Mouse (Mus musculus): ENCODE measurements around the gene St3gal5.

Gene St3gal5

DNA sequence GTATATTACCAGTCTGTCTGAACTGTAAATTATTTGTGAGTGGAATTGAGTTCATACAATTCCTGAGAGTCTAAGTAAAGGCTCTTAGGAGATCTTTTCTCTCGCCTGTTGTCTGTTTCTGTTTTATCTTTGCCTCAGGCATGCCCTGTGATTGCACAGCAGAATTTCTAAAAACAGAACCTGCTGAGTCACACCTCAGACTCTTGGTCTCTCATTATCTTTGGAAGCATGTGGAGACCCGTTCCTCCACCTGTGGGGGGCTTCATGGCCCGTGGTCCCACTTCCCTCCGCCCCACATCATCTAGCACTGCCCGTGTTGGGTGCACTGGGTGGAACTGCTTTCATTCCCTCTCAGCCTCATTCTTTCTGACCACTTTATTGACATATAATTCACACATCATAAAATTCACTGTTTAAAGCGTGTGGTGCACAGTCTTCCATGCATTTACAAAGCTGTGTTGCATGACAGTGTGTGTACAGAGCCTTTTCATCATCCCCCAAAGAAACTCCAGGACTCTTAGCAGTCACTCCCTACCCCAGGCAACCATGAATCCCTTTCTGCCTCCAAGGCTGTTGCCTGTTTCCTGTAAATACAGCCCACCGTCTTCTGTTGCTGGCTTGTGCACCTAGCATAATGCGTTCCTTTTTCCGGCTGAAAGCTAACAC, 37.6 kb downstream of the St3gal5 start:
- DNase-seq = no peak

GRCm38 (mm10) chr6:72136016-72136415, 38.6 kb downstream of the St3gal5 start:
- DNase-seq = no peak

GRCm38 (mm10) chr6:72136543-72136942, 39.2 kb downstream of the St3gal5 start:
- no peak for DNase-seq

DNA sequence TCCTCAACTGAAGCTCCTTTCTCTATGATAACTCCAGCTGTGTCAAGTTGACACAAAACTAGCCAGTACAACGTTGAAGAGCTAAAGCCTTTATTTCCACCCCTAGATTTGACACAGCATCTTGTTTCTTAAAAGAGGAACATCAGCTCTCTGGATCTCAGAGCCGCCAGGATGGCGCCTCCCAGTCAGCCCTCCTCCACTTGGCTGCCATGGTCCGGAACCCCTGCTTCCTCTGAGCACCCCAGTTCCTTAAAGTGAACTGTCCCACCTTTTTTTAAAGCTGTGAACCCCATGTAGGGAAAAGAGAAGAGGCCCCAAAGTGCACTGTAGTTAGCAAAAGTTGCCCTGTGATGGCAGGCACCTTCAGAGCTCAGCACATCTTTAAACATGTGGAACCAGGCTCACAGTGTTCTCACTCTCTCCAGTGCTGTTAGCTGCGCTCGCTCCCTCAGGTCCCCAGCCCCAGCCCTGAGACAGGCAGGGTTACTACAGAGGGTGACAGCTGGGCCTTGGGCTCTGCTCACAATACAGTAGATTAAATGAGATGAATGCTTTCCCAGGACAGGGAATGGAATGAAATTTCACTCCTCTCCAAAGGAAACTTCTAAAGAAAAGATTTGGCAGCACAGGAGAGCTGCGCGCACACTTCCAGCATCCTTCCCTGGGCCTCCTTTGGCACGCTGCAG, 42.3 kb downstream of the St3gal5 start:
- no peak for DNase-seq

DNA sequence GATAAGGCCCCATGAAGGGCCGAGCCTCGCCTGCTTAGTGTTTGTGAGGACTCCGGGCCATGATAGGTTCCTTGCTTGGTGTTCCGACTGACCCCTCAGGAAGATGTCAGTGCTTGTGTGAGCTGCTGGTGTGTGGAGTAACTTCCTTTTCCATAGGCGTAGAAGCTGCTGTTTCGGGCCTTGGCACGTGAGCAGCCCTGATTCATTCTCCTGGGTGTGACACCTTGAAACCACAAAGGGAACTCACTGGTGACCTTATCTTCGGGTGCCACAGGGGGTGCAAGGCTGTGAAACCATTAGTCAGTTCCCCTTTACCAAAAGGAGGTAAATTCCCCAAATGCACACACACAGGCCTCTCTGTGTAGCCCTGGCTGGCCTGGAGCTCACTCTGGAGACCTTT, 43.0 kb downstream of the St3gal5 start:
- no peak for DNase-seq

DNA sequence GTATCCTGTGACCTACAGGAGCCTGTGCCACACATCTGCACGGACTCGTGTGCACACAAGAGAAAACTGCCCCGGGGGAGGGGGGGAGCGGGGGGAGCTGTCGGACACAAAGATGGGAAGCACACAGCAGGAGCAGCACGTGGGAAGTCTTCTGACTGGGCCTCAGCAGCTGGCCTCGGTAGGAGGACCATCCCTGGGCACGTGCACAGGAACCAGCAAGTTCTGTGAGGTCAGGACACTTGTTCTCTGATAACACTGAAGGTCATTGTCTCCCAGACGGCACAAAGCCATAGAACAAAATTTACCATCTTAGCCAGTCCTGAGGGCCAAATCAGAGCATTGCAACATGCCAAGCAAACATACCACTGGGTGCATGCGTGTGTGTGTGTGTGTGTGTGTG, 43.8 kb downstream of the St3gal5 start:
- DNase-seq = no peak

- no peak for DNase-seq
Observed at GRCm38 (mm10) chr6:72142561-72142960, 45.2 kb downstream of the St3gal5 start.

GRCm38 (mm10) chr6:72144353-72144752, 47.0 kb downstream of the St3gal5 start:
- DNase-seq = no peak

GRCm38 (mm10) chr6:72146803-72147202, 49.4 kb downstream of the St3gal5 start:
- DNase-seq = no peak

GRCm38 (mm10) chr6:72148721-72149120, 51.3 kb downstream of the St3gal5 start:
- DNase-seq = no peak

- no peak for DNase-seq
Observed at GRCm38 (mm10) chr6:72149797-72150196, 52.4 kb downstream of the St3gal5 start.

GRCm38 (mm10) chr6:72152707-72153106, 55.3 kb downstream of the St3gal5 start:
- DNase-seq = no peak

DNA sequence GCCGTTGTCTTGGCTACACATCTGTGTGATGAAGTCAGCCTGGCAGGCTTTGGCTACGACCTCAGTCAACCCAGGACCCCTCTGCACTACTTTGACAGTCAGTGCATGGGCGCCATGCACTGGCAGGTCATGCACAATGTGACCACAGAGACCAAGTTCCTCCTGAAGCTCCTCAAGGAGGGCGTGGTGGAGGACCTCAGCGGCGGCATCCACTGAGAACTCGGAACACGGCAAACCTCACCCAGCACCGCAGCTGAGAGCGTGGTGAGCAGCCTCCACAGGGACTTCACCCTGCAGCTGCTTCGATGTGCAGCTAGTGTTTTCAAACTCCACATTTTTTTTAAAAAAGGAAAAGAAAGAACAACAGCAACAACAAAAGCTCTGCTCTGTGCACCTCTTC, 56.1 kb downstream of the St3gal5 start:
- DNase-seq = peak in 1 of 2 experiments; percentile 23

DNA sequence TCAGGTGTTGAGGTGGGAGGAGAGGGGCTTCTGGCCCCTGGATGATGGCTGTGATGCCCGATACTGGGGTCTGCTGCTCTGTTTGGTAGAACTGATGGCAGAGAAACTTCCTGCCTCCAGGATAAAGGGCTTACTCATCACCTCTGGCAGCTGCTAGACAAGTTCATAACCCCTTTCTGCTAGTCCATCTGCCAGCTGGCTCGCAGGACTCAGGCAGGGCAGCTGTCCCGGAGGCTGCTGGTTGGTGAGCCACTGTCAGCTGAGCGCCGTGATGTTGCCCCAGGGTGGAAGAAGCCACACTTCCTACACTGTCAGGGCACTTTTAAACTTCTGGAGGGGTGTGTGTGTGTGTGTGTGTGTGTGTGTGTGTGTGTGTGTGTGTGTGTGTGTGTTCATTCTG, 56.6 kb downstream of the St3gal5 start:
- DNase-seq = peak in 1 of 2 experiments; percentile 34

- no peak for DNase-seq
Observed at GRCm38 (mm10) chr6:72154938-72155531, 57.6 kb downstream of the St3gal5 start.

- DNase-seq = no peak
Observed at GRCm38 (mm10) chr6:72155649-72156048, 58.3 kb downstream of the St3gal5 start.

- no peak for DNase-seq
Observed at GRCm38 (mm10) chr6:72158966-72159764, 61.8 kb downstream of the St3gal5 start.

GRCm38 (mm10) chr6:72159861-72160395, 62.5 kb downstream of the St3gal5 start:
- no peak for DNase-seq

DNA sequence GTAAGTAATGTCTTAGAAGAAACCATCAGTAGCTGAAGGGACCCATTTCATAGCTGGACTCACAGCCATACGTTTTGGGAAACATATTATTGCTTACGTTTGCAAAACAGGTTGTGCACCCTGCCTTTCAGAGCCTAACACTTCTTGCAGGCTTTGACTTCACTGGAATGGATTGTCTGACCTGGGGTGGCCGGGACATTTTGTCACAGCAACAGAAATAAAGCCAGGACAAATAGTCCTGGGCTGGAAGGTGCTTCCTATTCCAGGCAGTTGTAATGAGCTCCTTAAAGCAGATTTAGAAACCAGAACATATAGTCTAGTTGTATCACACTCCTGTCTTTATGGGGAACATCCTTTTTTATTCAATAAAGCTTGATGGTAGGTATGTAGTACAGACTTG, 63.6 kb downstream of the St3gal5 start:
- no peak for DNase-seq

DNA sequence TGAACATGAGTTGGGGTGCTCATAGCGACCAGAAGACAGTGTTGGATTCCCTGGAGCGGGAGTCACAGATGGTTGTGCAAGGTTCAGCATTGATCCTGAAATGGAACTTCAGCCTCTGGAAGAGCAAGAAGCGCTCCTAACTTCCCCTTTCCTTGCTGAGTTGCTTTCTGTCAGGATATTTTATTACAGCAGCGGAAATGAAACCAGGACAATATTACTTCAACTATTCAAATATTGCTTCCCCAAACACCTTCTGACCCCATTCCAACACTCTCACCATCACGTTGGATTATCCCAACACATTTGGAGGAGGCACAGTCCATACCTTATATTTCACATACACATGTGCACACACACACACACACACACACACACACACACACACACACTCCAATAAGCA, 64.4 kb downstream of the St3gal5 start:
- DNase-seq = no peak

DNA sequence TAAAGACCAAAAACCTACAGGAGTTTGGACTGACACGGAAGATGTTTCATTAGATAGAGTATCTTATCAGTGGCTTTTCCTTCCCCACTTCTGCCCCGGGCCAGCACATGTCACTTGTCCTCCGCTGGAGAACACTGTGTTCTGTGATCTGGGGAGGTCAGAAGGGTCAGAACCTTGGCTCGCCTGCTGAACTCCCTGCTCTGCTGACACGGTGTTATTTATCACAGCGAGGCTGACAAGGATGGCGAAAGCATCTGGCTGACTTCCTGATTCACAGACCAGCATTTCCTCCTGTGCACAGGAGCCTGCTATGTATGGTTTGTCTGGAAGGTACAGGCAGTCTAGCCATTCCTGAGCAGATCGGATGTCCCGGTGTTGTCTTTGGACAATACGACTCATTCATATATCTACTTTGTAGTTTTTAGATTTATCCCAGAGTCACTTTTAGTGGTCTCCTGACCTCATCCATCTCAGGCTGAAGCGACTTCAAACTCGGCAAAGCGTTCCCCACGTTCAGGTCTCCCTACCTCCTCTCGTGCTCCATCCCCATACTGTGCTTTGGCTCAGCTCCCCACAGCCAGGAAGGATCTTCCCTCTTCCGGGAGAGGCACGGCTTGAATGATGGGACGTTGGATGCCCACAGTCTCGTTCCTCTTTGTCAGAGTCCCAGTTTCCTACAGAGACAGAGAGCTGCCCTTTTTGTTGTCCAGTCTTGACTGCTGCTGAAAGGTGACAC, 64.9 kb downstream of the St3gal5 start:
- no peak for DNase-seq
